Comparison of ENCODE assay signal across 14 mouse cellular contexts in genomic region chr10:40510356-40510755, GRCm38 (mm10). TPM values are rescaled to one million over a fixed set of nuclear protein-coding genes. Genes with fewer than 3 reads are reported as not detected.
"Had no signal": no experiment of that assay in that cellular context is flagged by ENCODE, and none has a peak within 500 bp of the region (broad histone marks: within the 10 kb centered on the region; RNA-seq: fewer than 3 reads in every experiment).

No protein-coding gene starts in this region.

- ATAC-seq: intestine, embryonic 16.5 days had no signal

- H3K9ac ChIP-seq: liver, embryonic 13.5 days; liver, postnatal 0 days; neural tube, embryonic 12.5 days had no signal

- H3K27ac ChIP-seq: left cerebral cortex, adult 2 months; liver, embryonic 13.5 days; neural tube, embryonic 12.5 days had no signal

- H3K4me2 ChIP-seq: liver, embryonic 13.5 days; neural tube, embryonic 12.5 days had no signal

- H3K4me3 ChIP-seq: left cerebral cortex, adult 2 months; liver, embryonic 13.5 days; myocyte; neural tube, embryonic 12.5 days had no signal

- H3K4me1 ChIP-seq: liver, embryonic 13.5 days; neural tube, embryonic 12.5 days had no signal

- H3K9me3 ChIP-seq: liver, embryonic 13.5 days had no signal

- DNase-seq: kidney, adult 8-10 months; kidney, postnatal 25 days; liver; liver, embryonic 13.5 days; liver, postnatal 0 days; midbrain, embryonic 14.5 days; right cerebral cortex, postnatal 4 days; spleen, adult 18-20 months had no signal

- H3K27me3 ChIP-seq: liver, embryonic 13.5 days; neural tube, embryonic 12.5 days had no signal

- H3K36me3 ChIP-seq: liver, embryonic 13.5 days; neural tube, embryonic 12.5 days had no signal

RNA-seq across cellular contexts. Expression of gene Slc22a16, which starts 59.8 kb away (rescaled TPM):
- polyA plus RNA-seq: intestine, embryonic 16.5 days; kidney, embryonic 16.5 days; limb, embryonic 11.5 days; liver, embryonic 13.5 days; liver, postnatal 0 days; midbrain, embryonic 14.5 days; myocyte; neural tube, embryonic 12.5 days had no signal
